Mouse (Mus musculus) brain, embryonic 14.5 days (tissue): Measurements from ENCODE around the gene Zfp704.

Experiments used
- CTCF ChIP-seq: fragments of 200-500 bp; IDR thresholded peaks from 2 replicates; pipeline ENCODE4 v1.5.1; 2012; ENCODE audit warnings: inconsistent platforms, mild to moderate bottlenecking, moderate library complexity, borderline replicate concordance; ENCODE audit not compliant: insufficient read depth, insufficient read length; ENCODE audit errors: extremely low read depth
- POLR2A ChIP-seq: fragments of 200-500 bp; IDR thresholded peaks from 2 replicates; pipeline ENCODE4 v1.6.1; 2012; ENCODE audit warnings: mild to moderate bottlenecking, inconsistent platforms, borderline replicate concordance; ENCODE audit not compliant: poor library complexity, insufficient read depth, insufficient read length, severe bottlenecking; ENCODE audit errors: extremely low read depth

GRCm38 (mm10) chr3:9598061-9598460 lies 11.8 kb downstream of the Zfp704 start:
- no peak for TF ChIP-seq CTCF
- TF ChIP-seq POLR2A, result no peak
